Mouse (Mus musculus): Measurements from ENCODE around the gene Flot2.
"Not testable (repeated sequence)": the region's sequence is repeated elsewhere in the genome, so short reads cannot be mapped to it uniquely, and the experiment has no call there.

Gene Flot2

GRCm38 (mm10) chr11:78037831-78038752, at the start of gene Flot2:
Gene Flot2, plus strand, starts transcription at chr11:78037931.
- peak in 1 of 2 experiments; percentile 27 for DNase-seq (ENCODE audit: low spot score in 2 of 2)

- peak; percentile 49 to 67 for DNase-seq (ENCODE audit: low spot score in 2 of 2)
Measured at GRCm38 (mm10) chr11:77989071-77989690, 48.5 kb upstream of the Flot2 start.

GRCm38 (mm10) chr11:77995556-77995955, 42.2 kb upstream of the Flot2 start:
- DNase-seq (ENCODE audit: low spot score in 2 of 2) = no peak

GRCm38 (mm10) chr11:78006446-78006845, 31.3 kb upstream of the Flot2 start:
- no peak for DNase-seq (ENCODE audit: low spot score in 2 of 2)

- DNase-seq (ENCODE audit: low spot score in 2 of 2) = peak; percentile 74 to 79
Measured at GRCm38 (mm10) chr11:78019676-78020075, 18.1 kb upstream of the Flot2 start.

GRCm38 (mm10) chr11:78023607-78024006, 14.1 kb upstream of the Flot2 start:
- no peak for DNase-seq (ENCODE audit: low spot score in 2 of 2)

- no peak for DNase-seq (ENCODE audit: low spot score in 2 of 2)
Measured at GRCm38 (mm10) chr11:78029240-78029639, 8.5 kb upstream of the Flot2 start.

- no peak for DNase-seq (ENCODE audit: low spot score in 2 of 2)
Measured at GRCm38 (mm10) chr11:78030600-78030999, 7.1 kb upstream of the Flot2 start.

- no peak for DNase-seq (ENCODE audit: low spot score in 2 of 2)
Measured at GRCm38 (mm10) chr11:78031389-78031788, 6.3 kb upstream of the Flot2 start.

GRCm38 (mm10) chr11:78031947-78032808, 5.6 kb upstream of the Flot2 start, which contains the start of gene Dhrs13:
Gene Dhrs13, plus strand, starts transcription at chr11:78032280.
- DNase-seq (ENCODE audit: low spot score in 2 of 2) = peak; percentile 87 to 89

GRCm38 (mm10) chr11:78032809-78033195, 4.9 kb upstream of the Flot2 start:
- DNase-seq (ENCODE audit: low spot score in 2 of 2) = no peak

GRCm38 (mm10) chr11:78033931-78034617, 3.7 kb upstream of the Flot2 start:
- DNase-seq (ENCODE audit: low spot score in 2 of 2) = no peak

- no peak for DNase-seq (ENCODE audit: low spot score in 2 of 2)
Measured at GRCm38 (mm10) chr11:78036791-78037190, 940 bp upstream of the Flot2 start.

- no peak for DNase-seq (ENCODE audit: low spot score in 2 of 2)
Measured at GRCm38 (mm10) chr11:78040878-78041277, 3.1 kb downstream of the Flot2 start.

GRCm38 (mm10) chr11:78042290-78042870, 4.6 kb downstream of the Flot2 start:
- DNase-seq (ENCODE audit: low spot score in 2 of 2) = not testable (repeated sequence)

GRCm38 (mm10) chr11:78044758-78045251, 7.1 kb downstream of the Flot2 start:
- DNase-seq (ENCODE audit: low spot score in 2 of 2) = peak in 1 of 2 experiments; percentile 35

GRCm38 (mm10) chr11:78048637-78049036, 10.9 kb downstream of the Flot2 start:
- not testable (repeated sequence) for DNase-seq (ENCODE audit: low spot score in 2 of 2)

- no peak for DNase-seq (ENCODE audit: low spot score in 2 of 2)
Measured at GRCm38 (mm10) chr11:78053078-78053477, 15.3 kb downstream of the Flot2 start.

- no peak for DNase-seq (ENCODE audit: low spot score in 2 of 2)
Measured at GRCm38 (mm10) chr11:78056946-78057345, 19.2 kb downstream of the Flot2 start.
